Mouse (Mus musculus): ENCODE results near the gene Psma4. TPM values are rescaled to one million over a fixed set of nuclear protein-coding genes. Genes with fewer than 3 reads are reported as not detected.

Gene Psma4
- polyA plus RNA-seq (2015; fragmentation: Illumina TruSeq; extraction: RNeasy Lipid Tissue Mini Kit (QIAGEN cat#74804); ENCODE audit: low read depth, low replicate concordance), result 197 TPM

GRCm38 (mm10) chr9:54950575-54951321, at the start of gene Psma4, which contains the start of gene AY074887:
Psma4 (plus strand) TSS chr9:54950790.
AY074887 (minus strand) TSS chr9:54950998.

GRCm38 (mm10) chr9:54917010-54917677, 33.4 kb upstream of the Psma4 start, which contains the start of gene Hykk:
Hykk (plus strand) TSS chr9:54917283.

GRCm38 (mm10) chr9:54980674-54981073, 30.1 kb downstream of the Psma4 start, which contains the start of gene Chrna5:
Chrna5 (plus strand) TSS chr9:54980880.

Other genes starting within 250 kb of the Psma4 start
- 86.9 TPM for gene Wdr61, start 216.3 kb upstream of the Psma4 start, polyA plus RNA-seq (2015; fragmentation: Illumina TruSeq; extraction: RNeasy Lipid Tissue Mini Kit (QIAGEN cat#74804); ENCODE audit: low read depth, low replicate concordance)
- 3.5 TPM for gene Crabp1, start 186.0 kb upstream of the Psma4 start, polyA plus RNA-seq (2015; fragmentation: Illumina TruSeq; extraction: RNeasy Lipid Tissue Mini Kit (QIAGEN cat#74804); ENCODE audit: low read depth, low replicate concordance)
- 34.8 TPM for gene Ireb2, start 87.0 kb upstream of the Psma4 start, polyA plus RNA-seq (2015; fragmentation: Illumina TruSeq; extraction: RNeasy Lipid Tissue Mini Kit (QIAGEN cat#74804); ENCODE audit: low read depth, low replicate concordance)
- gene Hykk, start 33.5 kb upstream of the Psma4 start, polyA plus RNA-seq (2015; fragmentation: Illumina TruSeq; extraction: RNeasy Lipid Tissue Mini Kit (QIAGEN cat#74804); ENCODE audit: low read depth, low replicate concordance), result 1.5 TPM
- not detected for gene AY074887, start 208 bp downstream of the Psma4 start, polyA plus RNA-seq (2015; fragmentation: Illumina TruSeq; extraction: RNeasy Lipid Tissue Mini Kit (QIAGEN cat#74804); ENCODE audit: low read depth, low replicate concordance)
- gene Chrna5, start 30.1 kb downstream of the Psma4 start, polyA plus RNA-seq (2015; fragmentation: Illumina TruSeq; extraction: RNeasy Lipid Tissue Mini Kit (QIAGEN cat#74804); ENCODE audit: low read depth, low replicate concordance), result 3.2 TPM
- gene Chrna3, start 75.8 kb downstream of the Psma4 start, polyA plus RNA-seq (2015; fragmentation: Illumina TruSeq; extraction: RNeasy Lipid Tissue Mini Kit (QIAGEN cat#74804); ENCODE audit: low read depth, low replicate concordance), result 1.5 TPM
- 0.68 TPM for gene Chrnb4, start 98.0 kb downstream of the Psma4 start, polyA plus RNA-seq (2015; fragmentation: Illumina TruSeq; extraction: RNeasy Lipid Tissue Mini Kit (QIAGEN cat#74804); ENCODE audit: low read depth, low replicate concordance)
- gene Ube2q2, start 198.1 kb downstream of the Psma4 start, polyA plus RNA-seq (2015; fragmentation: Illumina TruSeq; extraction: RNeasy Lipid Tissue Mini Kit (QIAGEN cat#74804); ENCODE audit: low read depth, low replicate concordance), result 83.5 TPM